Mouse (Mus musculus) ES-Bruce4 (cell line): ENCODE data around the gene Eif4a2.

ENCODE experiments used
- CTCF ChIP-seq: IDR thresholded peaks from one replicate; pipeline ENCODE4 v1.8.1; 2011; ENCODE audit warnings: low read depth, low read length
- EP300 ChIP-seq: IDR thresholded peaks from 2 replicates; pipeline ENCODE4 v1.6.1; 2011; ENCODE audit warnings: low read depth, low read length; ENCODE audit not compliant: insufficient read depth
- POLR2A ChIP-seq: IDR thresholded peaks from one replicate; pipeline ENCODE4 v1.8.1; 2011; ENCODE audit warnings: low read length; ENCODE audit not compliant: insufficient read depth

DNA sequence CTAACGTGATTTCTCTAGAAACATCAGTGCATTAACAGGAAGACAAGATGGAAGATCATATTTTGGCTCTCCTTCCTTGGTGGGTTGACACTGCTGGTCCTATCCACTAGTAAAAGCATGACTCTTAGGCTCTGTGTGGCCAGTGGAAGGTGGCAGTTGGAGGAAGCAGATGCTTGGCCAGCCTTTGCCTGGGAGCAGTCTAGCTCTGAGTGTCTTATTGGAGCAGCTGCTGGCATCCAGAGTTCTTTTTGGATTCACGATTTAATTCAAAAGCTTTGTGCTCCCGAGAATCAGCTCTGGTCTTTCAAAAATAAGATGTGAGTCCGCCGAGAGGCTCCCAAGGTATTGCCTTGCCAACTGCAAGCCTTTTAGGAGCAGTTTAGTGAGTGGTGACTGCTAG is 38.0 kb downstream of the Eif4a2 start:
- no peak for TF ChIP-seq CTCF
- TF ChIP-seq EP300, result no peak
- TF ChIP-seq POLR2A, result no peak
